Mouse (Mus musculus) MEL (cell line): ENCODE measurements around the gene Shisal2a.

Experiments
- CHD1 ChIP-seq: IDR thresholded peaks from 2 replicates; pipeline ENCODE4 v1.6.1; 2012; ENCODE audit warnings: low read depth, mild to moderate bottlenecking, inconsistent platforms, low read length, improper control_type of control experiment
- CHD2 ChIP-seq: IDR thresholded peaks from 2 replicates; pipeline ENCODE4 v1.6.1; 2011; ENCODE audit warnings: low read length, improper control_type of control experiment
- CTCF ChIP-seq, 3 experiments: IDR thresholded peaks in 2 of 3; conservative IDR thresholded peaks in 1 of 3; 2 replicates each; pipeline ENCODE4 v1.5.1; 2011 to 2012; ENCODE audit warnings: low read length in 3 of 3, low read depth in 2 of 3, mild to moderate bottlenecking in 2 of 3, improper control_type of control experiment in 1 of 3, inconsistent platforms in 1 of 3, mixed read lengths in 1 of 3, moderate library complexity in 1 of 3; ENCODE audit not compliant: control insufficient read depth in 1 of 3, insufficient read depth in 1 of 3, poor library complexity in 1 of 3, severe bottlenecking in 1 of 3
- ELF1 ChIP-seq: IDR thresholded peaks from 2 replicates; pipeline ENCODE4 v1.6.1; 2014; ENCODE audit warnings: low read depth, mild to moderate bottlenecking, inconsistent platforms, low read length, improper control_type of control experiment, moderate library complexity
- EP300 ChIP-seq, 2 experiments: IDR thresholded peaks; 2 replicates each; pipeline ENCODE4 v1.6.1; 2011; ENCODE audit warnings: improper control_type of control experiment in 2 of 2, low read length in 2 of 2, low read depth in 1 of 2, mild to moderate bottlenecking in 1 of 2
- MAFK ChIP-seq: IDR thresholded peaks from 2 replicates; pipeline ENCODE4 v1.6.1; 2011; ENCODE audit warnings: low read depth, mild to moderate bottlenecking, low read length, improper control_type of control experiment, borderline replicate concordance
- MXI1 ChIP-seq: IDR thresholded peaks from 2 replicates; pipeline ENCODE4 v1.6.1; 2011; ENCODE audit warnings: mild to moderate bottlenecking, low read depth, low read length, improper control_type of control experiment
- MYB ChIP-seq: IDR thresholded peaks from 2 replicates; pipeline ENCODE4 v1.6.1; 2011; ENCODE audit warnings: mild to moderate bottlenecking, low read depth, low read length, improper control_type of control experiment
- NELFE ChIP-seq: IDR thresholded peaks from 2 replicates; pipeline ENCODE4 v1.6.1; 2011; ENCODE audit warnings: low read depth, low read length, improper control_type of control experiment
- POLR2A ChIP-seq, 2 experiments: IDR thresholded peaks; 2 replicates each; pipeline ENCODE4 v1.6.1; 2011 to 2012; ENCODE audit warnings: low read length in 2 of 2, mild to moderate bottlenecking in 2 of 2, control low read depth in 1 of 2, improper control_type of control experiment in 1 of 2, low read depth in 1 of 2, moderate library complexity in 1 of 2; ENCODE audit not compliant: control insufficient read depth in 1 of 2, insufficient read depth in 1 of 2, poor library complexity in 1 of 2
- POLR2AphosphoS2 ChIP-seq: IDR thresholded peaks from 2 replicates; pipeline ENCODE4 v1.6.1; 2011; ENCODE audit warnings: low read length, improper control_type of control experiment
- TBP ChIP-seq: IDR thresholded peaks from 2 replicates; pipeline ENCODE4 v1.8.0; 2011; ENCODE audit warnings: low read depth, low read length, improper control_type of control experiment
- ZC3H11A ChIP-seq: IDR thresholded peaks from 2 replicates; pipeline ENCODE4 v1.6.1; 2012; ENCODE audit warnings: low read depth, mild to moderate bottlenecking, inconsistent platforms, low read length, improper control_type of control experiment
- ZKSCAN1 ChIP-seq: IDR thresholded peaks from 2 replicates; pipeline ENCODE4 v1.6.1; 2012; ENCODE audit warnings: low read depth, mild to moderate bottlenecking, inconsistent platforms, low read length, improper control_type of control experiment, moderate library complexity

DNA sequence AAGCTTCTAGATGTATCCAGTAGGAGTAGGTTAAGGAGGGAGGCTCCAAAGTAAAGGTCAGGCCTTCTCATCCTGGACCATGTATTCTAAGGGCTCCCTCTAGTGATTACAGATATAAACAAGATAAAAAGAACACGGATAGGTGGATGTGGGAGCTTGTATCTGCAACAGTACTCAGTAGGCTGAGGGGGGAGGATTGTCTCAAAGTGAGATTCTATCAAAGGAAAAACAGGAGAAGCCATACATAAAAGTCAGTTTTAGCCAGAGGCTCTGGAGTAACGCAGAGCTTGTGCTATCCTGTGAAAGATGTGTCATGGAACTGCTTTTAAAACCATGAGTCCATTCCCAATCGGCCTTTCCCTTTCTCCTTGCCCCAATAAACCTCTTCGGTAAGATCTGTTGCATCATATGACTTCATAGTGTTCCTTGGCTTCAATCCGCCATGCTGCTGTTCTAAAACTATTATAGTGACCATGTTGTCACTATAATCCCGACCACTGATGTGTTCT lies 56.0 kb downstream of the Shisal2a start:
- TF ChIP-seq TBP = no peak
- TF ChIP-seq ELF1 = no peak
- no peak for TF ChIP-seq MYB
- no peak for TF ChIP-seq ZC3H11A
- TF ChIP-seq CTCF (IDR thresholded peaks at IDR 0.05 in 2 of 3, conservative IDR thresholded peaks at IDR 0.05 in 1 of 3; ENCODE audit: control insufficient read depth in 1 of 3, insufficient read depth in 1 of 3, low read depth in 2 of 3, low read length in 3 of 3, poor library complexity in 1 of 3, severe bottlenecking in 1 of 3) = peak in 2 of 3 experiments; percentile 6 to 44; a peak in 2 of 6 replicates
- TF ChIP-seq POLR2AphosphoS2 = no peak
- no peak for TF ChIP-seq POLR2A (IDR thresholded peaks at IDR 0.05; ENCODE audit: control insufficient read depth in 1 of 2, insufficient read depth in 1 of 2, low read depth in 1 of 2, low read length in 2 of 2, poor library complexity in 1 of 2)
- TF ChIP-seq ZKSCAN1 = no peak
- TF ChIP-seq CHD2 = no peak
- TF ChIP-seq EP300 (IDR thresholded peaks at IDR 0.05; ENCODE audit: low read depth in 1 of 2, low read length in 2 of 2) = no peak
- TF ChIP-seq MAFK = no peak
- no peak for TF ChIP-seq MXI1
- no peak for TF ChIP-seq NELFE
- TF ChIP-seq CHD1 = no peak
